ENCODE assay signal across 9 mouse cellular contexts in genomic region chr11:7056121-7056520, GRCm38 (mm10). TPM values are rescaled to one million over a fixed set of nuclear protein-coding genes. Genes with fewer than 3 reads are reported as not detected.
DNase-seq lines count a peak whose midpoint lies in the region; ATAC-seq lines count a peak whose summit lies in the region.
"Had no signal": no experiment of that assay in that cellular context is flagged by ENCODE, and none has a peak within 500 bp of the region (broad histone marks: within the 10 kb centered on the region; RNA-seq: fewer than 3 reads in every experiment).

No protein-coding gene starts in this region.

- H3K27ac ChIP-seq in neural tube, embryonic 13.5 days (replicated peaks), result no peak overlapping the region
- no peak overlapping the region for H3K27ac ChIP-seq in forebrain, embryonic 14.5 days (ENCODE audit: low read depth, low read length)
- no peak overlapping the region for H3K27ac ChIP-seq in intestine, embryonic 16.5 days (ENCODE audit: low read length)
- H3K27ac ChIP-seq: neural tube, embryonic 12.5 days had no signal

- H3K36me3 ChIP-seq in neural tube, embryonic 13.5 days, result no peaks in the 10 kb centered on the region
- H3K36me3 ChIP-seq in forebrain, embryonic 14.5 days (ENCODE audit: control insufficient read depth, insufficient read depth, low read length), result no peaks in the 10 kb centered on the region
- H3K36me3 ChIP-seq in intestine, embryonic 16.5 days (ENCODE audit: control insufficient read depth, insufficient read depth, low read length), result no peaks in the 10 kb centered on the region
- H3K36me3 ChIP-seq: neural tube, embryonic 12.5 days had no signal

- peaks cover 44% of the 10 kb centered on the region for H3K27me3 ChIP-seq in neural tube, embryonic 13.5 days
- H3K27me3 ChIP-seq in forebrain, embryonic 14.5 days (replicated peaks; ENCODE audit: control insufficient read depth, insufficient read depth, low read length), result 0 out of 2 replicates have a peak, but pooled peaks cover 3% of the 10 kb centered on the region
- H3K27me3 ChIP-seq in intestine, embryonic 16.5 days (replicated peaks; ENCODE audit: control insufficient read depth, insufficient read depth, low read length), result peaks cover 4% of the 10 kb centered on the region

- DNase-seq in neural tube, embryonic 10.5 days (ENCODE audit: extremely low spot score, low spot score), result no peak
- DNase-seq in forebrain, embryonic 14.5 days (ENCODE audit: low spot score), result peak; percentile 58
- no peak for DNase-seq in thymus, postnatal 25 days
- DNase-seq in kidney, adult 9 months, result no peak
- DNase-seq in ovary, postnatal 10 days (ENCODE audit: low spot score), result no peak
- no peak for DNase-seq in liver

- peak overlapping the region; percentile 30; the same call in 1 of the 2 replicates for H3K4me2 ChIP-seq in neural tube, embryonic 13.5 days
- peak overlapping the region; percentile 35 for H3K4me2 ChIP-seq in forebrain, embryonic 14.5 days (ENCODE audit: low read length)
- peak overlapping the region; percentile 2; the same call in 1 of the 2 replicates for H3K4me2 ChIP-seq in intestine, embryonic 16.5 days (ENCODE audit: low read depth, low read length)

- H3K9ac ChIP-seq in neural tube, embryonic 13.5 days, result no peak overlapping the region
- 0 out of 2 replicates have a peak overlapping the region, but pooled peaks have one; percentile 5 for H3K9ac ChIP-seq in forebrain, embryonic 14.5 days (ENCODE audit: low read length)
- H3K9ac ChIP-seq in intestine, embryonic 16.5 days (ENCODE audit: low read depth, low read length), result no peak overlapping the region
- H3K9ac ChIP-seq: neural tube, embryonic 12.5 days had no signal

- peak; percentile 42; the same call in 1 of the 2 replicates for ATAC-seq in neural tube, embryonic 13.5 days (ENCODE audit: low read depth)
- ATAC-seq in forebrain, embryonic 14.5 days, result peak; percentile 61
- ATAC-seq in intestine, embryonic 16.5 days, result no peak; the same call in 1 of the 2 replicates

- H3K9me3 ChIP-seq in neural tube, embryonic 13.5 days, result no peaks in the 10 kb centered on the region
- H3K9me3 ChIP-seq in forebrain, embryonic 14.5 days (replicated peaks; ENCODE audit: control insufficient read depth, low read length), result no peaks in the 10 kb centered on the region
- H3K9me3 ChIP-seq in intestine, embryonic 16.5 days (ENCODE audit: control insufficient read depth, low read length), result no peaks in the 10 kb centered on the region
- H3K9me3 ChIP-seq: neural tube, embryonic 12.5 days had no signal

- WGBS in neural tube, embryonic 13.5 days, result 24% methylated on average over 11 of the region's 11 CpGs
- 8% methylated on average over 11 of the region's 11 CpGs for WGBS in forebrain, embryonic 14.5 days
- WGBS in intestine, embryonic 16.5 days, result 19% methylated on average over 11 of the region's 11 CpGs

- H3K4me1 ChIP-seq in neural tube, embryonic 13.5 days (replicated peaks), result peaks cover 16% of the 10 kb centered on the region
- peaks cover 11% of the 10 kb centered on the region for H3K4me1 ChIP-seq in forebrain, embryonic 14.5 days (ENCODE audit: control insufficient read depth, insufficient read depth, low read length)
- peaks cover 9% of the 10 kb centered on the region for H3K4me1 ChIP-seq in intestine, embryonic 16.5 days (ENCODE audit: control insufficient read depth, insufficient read depth, low read length)

- no peak overlapping the region for H3K4me3 ChIP-seq in neural tube, embryonic 13.5 days
- no peak overlapping the region for H3K4me3 ChIP-seq in forebrain, embryonic 14.5 days (ENCODE audit: low read depth, low read length)
- no peak overlapping the region for H3K4me3 ChIP-seq in intestine, embryonic 16.5 days (ENCODE audit: low read length)
- H3K4me3 ChIP-seq: neural tube, embryonic 12.5 days had no signal

RNA-seq across cellular contexts. Expression of gene Adcy1, which starts 7.2 kb away (rescaled TPM):
- 5.5 and 5.7 TPM in 2 replicates for polyA plus RNA-seq in neural tube, embryonic 13.5 days (2015; fragmentation: Nextera tagmentation; extraction: Ambion mirVana)
- polyA plus RNA-seq in forebrain, embryonic 14.5 days (2014; fragmentation: Nextera tagmentation; extraction: Ambion mirVana), result 5.0 and 7.9 TPM in 2 replicates
- 0.68 and 0.72 TPM in 2 replicates for polyA plus RNA-seq in intestine, embryonic 16.5 days (2015; fragmentation: Nextera tagmentation; extraction: Ambion mirVana)
